Mouse (Mus musculus): ENCODE data around the gene Rerg. TPM values are rescaled to one million over a fixed set of nuclear protein-coding genes. Genes with fewer than 3 reads are reported as not detected.

Rerg gene
- total RNA-seq, 1 experiment = 1.1 TPM

- no peak for TF ChIP-seq CHD2 (IDR thresholded peaks at IDR 0.05; ENCODE audit: low read depth, low read length)
Measured at GRCm38 (mm10) chr6:137209992-137210391, 39.7 kb upstream of the Rerg start.

DNA sequence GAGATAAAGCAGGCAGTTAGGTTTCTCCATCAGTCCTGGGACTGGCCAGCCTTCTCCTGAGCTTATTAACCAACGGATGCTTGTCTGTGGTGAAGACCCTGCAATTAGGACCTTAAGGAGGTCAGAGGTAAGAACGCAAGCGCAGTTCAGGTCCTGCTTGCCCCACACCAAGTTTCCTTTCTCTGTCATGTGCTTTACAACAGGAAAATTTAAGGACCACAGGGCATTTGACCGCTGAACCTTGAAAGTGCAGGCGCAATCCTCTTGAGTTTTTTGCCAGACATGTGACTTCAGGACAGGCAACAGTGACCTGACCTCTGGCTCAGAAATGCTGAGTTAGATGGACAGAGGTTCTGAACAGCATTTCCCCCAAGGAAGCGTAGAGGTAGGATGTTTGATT lies 36.8 kb upstream of the Rerg start:
- TF ChIP-seq ZNF384 (IDR thresholded peaks at IDR 0.05; ENCODE audit: low read depth, low read length) = no peak
- TF ChIP-seq HCFC1 (IDR thresholded peaks at IDR 0.05; ENCODE audit: borderline replicate concordance, insufficient read depth, low read length) = no peak
- TF ChIP-seq ZC3H11A (IDR thresholded peaks at IDR 0.05; ENCODE audit: borderline replicate concordance, low read depth, low read length) = no peak
- TF ChIP-seq MAFK (IDR thresholded peaks at IDR 0.05; ENCODE audit: insufficient read depth, low read depth, low read length) = no peak
- no peak for TF ChIP-seq CHD2 (IDR thresholded peaks at IDR 0.05; ENCODE audit: low read depth, low read length)
- no peak overlapping the region for H3K9ac ChIP-seq (ENCODE audit: insufficient read depth, low read depth, low read length, poor library complexity, severe bottlenecking)
- in situ Hi-C loops (cut with MboI; ENCODE audit: low sequenced_read_pairs in 2 of 2, unreplicated experiment in 2 of 2) = no loop called here
- no peaks in the 10 kb centered on the region for H3K9me3 ChIP-seq (ENCODE audit: control insufficient read depth, insufficient read depth, low read depth, low read length)
- H3K4me1 ChIP-seq (ENCODE audit: control insufficient read depth in 2 of 2, insufficient read depth in 2 of 2, low read length in 2 of 2, poor library complexity in 1 of 2) = no peaks in the 10 kb centered on the region
- no peak overlapping the region for H3K27ac ChIP-seq (ENCODE audit: insufficient read depth, low read depth, low read length, poor library complexity, severe bottlenecking)
- no peak overlapping the region for H3K4me3 ChIP-seq (ENCODE audit: insufficient read depth in 1 of 2, low read depth in 1 of 2, low read length in 2 of 2, poor library complexity in 1 of 2, severe bottlenecking in 1 of 2)
- no peak for DNase-seq (ENCODE audit: low read depth, low spot score)
- no peaks in the 10 kb centered on the region for H3K36me3 ChIP-seq (ENCODE audit: control insufficient read depth, insufficient read depth, low read length, poor library complexity, severe bottlenecking)

More at GRCm38 (mm10) chr6:137209992-137210391, 39.7 kb upstream of the Rerg start:
- H3K9ac ChIP-seq (ENCODE audit: insufficient read depth, low read depth, low read length, poor library complexity, severe bottlenecking) = no peak overlapping the region
- H3K4me1 ChIP-seq (ENCODE audit: control insufficient read depth in 2 of 2, insufficient read depth in 2 of 2, low read length in 2 of 2, poor library complexity in 1 of 2) = no peaks in the 10 kb centered on the region
- no peak overlapping the region for H3K4me3 ChIP-seq (ENCODE audit: insufficient read depth in 1 of 2, low read depth in 1 of 2, low read length in 2 of 2, poor library complexity in 1 of 2, severe bottlenecking in 1 of 2)
- H3K36me3 ChIP-seq (ENCODE audit: control insufficient read depth, insufficient read depth, low read length, poor library complexity, severe bottlenecking) = no peaks in the 10 kb centered on the region
- DNase-seq (ENCODE audit: low read depth, low spot score) = no peak
- H3K9me3 ChIP-seq (ENCODE audit: control insufficient read depth, insufficient read depth, low read depth, low read length) = no peaks in the 10 kb centered on the region
- in situ Hi-C loops (cut with MboI; ENCODE audit: low sequenced_read_pairs in 2 of 2, unreplicated experiment in 2 of 2) = no loop called here
- H3K27ac ChIP-seq (ENCODE audit: insufficient read depth, low read depth, low read length, poor library complexity, severe bottlenecking) = no peak overlapping the region

DNA sequence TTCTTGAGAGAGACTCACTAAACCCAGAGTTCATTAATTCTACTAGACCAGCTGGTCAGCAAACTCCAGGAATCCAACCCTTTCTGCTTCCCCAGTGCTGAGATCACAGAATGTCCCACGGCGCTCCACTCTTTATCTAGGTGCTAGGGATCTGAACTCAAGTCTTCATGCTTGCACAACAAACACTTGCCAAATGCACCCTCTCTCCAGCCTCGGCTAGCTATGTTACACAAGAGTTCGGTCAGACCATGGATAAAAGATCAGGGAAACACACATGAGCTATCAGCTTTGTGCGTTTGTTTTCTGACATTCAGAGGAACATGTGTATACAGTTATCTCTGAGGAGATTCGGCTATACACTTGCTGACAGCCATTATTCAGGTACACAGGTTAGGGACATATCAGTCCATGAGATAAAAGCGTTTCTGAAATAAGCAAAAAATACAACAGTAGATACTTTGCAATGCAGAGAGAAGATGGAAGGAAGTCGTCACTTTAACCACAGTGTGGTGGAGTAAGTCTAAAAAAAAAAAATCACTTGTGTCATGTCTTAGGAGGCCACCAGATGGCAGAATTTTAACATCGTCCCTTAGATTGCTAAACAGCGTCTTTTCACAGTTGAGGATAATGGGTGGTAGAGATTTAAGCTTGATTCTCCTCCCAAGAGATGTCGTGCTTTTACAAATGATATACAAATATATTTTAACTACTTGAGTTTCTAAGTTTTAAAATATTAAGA lies 35.5 kb upstream of the Rerg start:
- Histone ChIP-seq H3K4me3 (ENCODE audit: insufficient read depth in 1 of 2, low read depth in 1 of 2, low read length in 2 of 2, poor library complexity in 1 of 2, severe bottlenecking in 1 of 2) (no peak overlapping the region), H3K36me3 (ENCODE audit: control insufficient read depth, insufficient read depth, low read length, poor library complexity, severe bottlenecking) (no peaks in the 10 kb centered on the region), H3K4me1 (ENCODE audit: control insufficient read depth in 2 of 2, insufficient read depth in 2 of 2, low read length in 2 of 2, poor library complexity in 1 of 2) (no peaks in the 10 kb centered on the region), H3K27ac (ENCODE audit: insufficient read depth, low read depth, low read length, poor library complexity, severe bottlenecking) (no peak overlapping the region), H3K9me3 (ENCODE audit: control insufficient read depth, insufficient read depth, low read depth, low read length) (no peaks in the 10 kb centered on the region), H3K9ac (ENCODE audit: insufficient read depth, low read depth, low read length, poor library complexity, severe bottlenecking) (no peak overlapping the region)
- DNase-seq (ENCODE audit: low read depth, low spot score) = no peak
- in situ Hi-C loops (cut with MboI; ENCODE audit: low sequenced_read_pairs in 2 of 2, unreplicated experiment in 2 of 2) = no loop called here
- no peak for TF ChIP-seq MAFK (IDR thresholded peaks at IDR 0.05; ENCODE audit: insufficient read depth, low read depth, low read length)
- TF ChIP-seq ZC3H11A (IDR thresholded peaks at IDR 0.05; ENCODE audit: borderline replicate concordance, low read depth, low read length) = no peak
- no peak for TF ChIP-seq CHD2 (IDR thresholded peaks at IDR 0.05; ENCODE audit: low read depth, low read length)
- no peak for TF ChIP-seq ZNF384 (IDR thresholded peaks at IDR 0.05; ENCODE audit: low read depth, low read length)
- no peak for TF ChIP-seq HCFC1 (IDR thresholded peaks at IDR 0.05; ENCODE audit: borderline replicate concordance, insufficient read depth, low read length)

- H3K9ac ChIP-seq (ENCODE audit: insufficient read depth, low read depth, low read length, poor library complexity, severe bottlenecking) = no peak overlapping the region
- no peak for DNase-seq (ENCODE audit: low read depth, low spot score)
- no peaks in the 10 kb centered on the region for H3K36me3 ChIP-seq (ENCODE audit: control insufficient read depth, insufficient read depth, low read length, poor library complexity, severe bottlenecking)
- no peaks in the 10 kb centered on the region for H3K9me3 ChIP-seq (ENCODE audit: control insufficient read depth, insufficient read depth, low read depth, low read length)
- H3K27ac ChIP-seq (ENCODE audit: insufficient read depth, low read depth, low read length, poor library complexity, severe bottlenecking) = no peak overlapping the region
- no peak overlapping the region for H3K4me3 ChIP-seq (ENCODE audit: insufficient read depth in 1 of 2, low read depth in 1 of 2, low read length in 2 of 2, poor library complexity in 1 of 2, severe bottlenecking in 1 of 2)
- in situ Hi-C loops (cut with MboI; ENCODE audit: low sequenced_read_pairs in 2 of 2, unreplicated experiment in 2 of 2) = no loop called here
- H3K4me1 ChIP-seq (ENCODE audit: control insufficient read depth in 2 of 2, insufficient read depth in 2 of 2, low read length in 2 of 2, poor library complexity in 1 of 2) = no peaks in the 10 kb centered on the region
- TF ChIP-seq HCFC1 (IDR thresholded peaks at IDR 0.05; ENCODE audit: borderline replicate concordance, insufficient read depth, low read length) (no peak), MAFK (IDR thresholded peaks at IDR 0.05; ENCODE audit: insufficient read depth, low read depth, low read length) (no peak), CHD2 (IDR thresholded peaks at IDR 0.05; ENCODE audit: low read depth, low read length) (no peak), ZC3H11A (IDR thresholded peaks at IDR 0.05; ENCODE audit: borderline replicate concordance, low read depth, low read length) (no peak), ZNF384 (IDR thresholded peaks at IDR 0.05; ENCODE audit: low read depth, low read length) (no peak)
Measured at GRCm38 (mm10) chr6:137202661-137203060, 32.4 kb upstream of the Rerg start.

- no peak for DNase-seq (ENCODE audit: low read depth, low spot score)
- TF ChIP-seq HCFC1 (IDR thresholded peaks at IDR 0.05; ENCODE audit: borderline replicate concordance, insufficient read depth, low read length) (no peak), CHD2 (IDR thresholded peaks at IDR 0.05; ENCODE audit: low read depth, low read length) (no peak), MAFK (IDR thresholded peaks at IDR 0.05; ENCODE audit: insufficient read depth, low read depth, low read length) (no peak), ZC3H11A (IDR thresholded peaks at IDR 0.05; ENCODE audit: borderline replicate concordance, low read depth, low read length) (no peak), ZNF384 (IDR thresholded peaks at IDR 0.05; ENCODE audit: low read depth, low read length) (no peak)
Measured at GRCm38 (mm10) chr6:137201578-137201977, 31.3 kb upstream of the Rerg start.

More at GRCm38 (mm10) chr6:137201578-137201977, 31.3 kb upstream of the Rerg start:
- in situ Hi-C loops (cut with MboI; ENCODE audit: low sequenced_read_pairs in 2 of 2, unreplicated experiment in 2 of 2) = no loop called here
- Histone ChIP-seq H3K9ac (ENCODE audit: insufficient read depth, low read depth, low read length, poor library complexity, severe bottlenecking) (no peak overlapping the region), H3K36me3 (ENCODE audit: control insufficient read depth, insufficient read depth, low read length, poor library complexity, severe bottlenecking) (no peaks in the 10 kb centered on the region), H3K9me3 (ENCODE audit: control insufficient read depth, insufficient read depth, low read depth, low read length) (no peaks in the 10 kb centered on the region), H3K27ac (ENCODE audit: insufficient read depth, low read depth, low read length, poor library complexity, severe bottlenecking) (no peak overlapping the region), H3K4me1 (ENCODE audit: control insufficient read depth in 2 of 2, insufficient read depth in 2 of 2, low read length in 2 of 2, poor library complexity in 1 of 2) (no peaks in the 10 kb centered on the region), H3K4me3 (ENCODE audit: insufficient read depth in 1 of 2, low read depth in 1 of 2, low read length in 2 of 2, poor library complexity in 1 of 2, severe bottlenecking in 1 of 2) (no peak overlapping the region)
